Mouse (Mus musculus) c-Kit-positive CD71-positive TER-119-positive erythroid progenitor cells, embryonic 14.5 days (primary cell): Measurements from ENCODE around the gene Acot10.
"Not testable (repeated sequence)": the region's sequence is repeated elsewhere in the genome, so short reads cannot be mapped to it uniquely, and the experiment has no call there.

Source experiments
- DNase-seq: peaks from one replicate; pipeline ENCODE4 v3.0.0-alpha.2; 2013; ENCODE audit warnings: low spot score

The Acot10 gene

DNA sequence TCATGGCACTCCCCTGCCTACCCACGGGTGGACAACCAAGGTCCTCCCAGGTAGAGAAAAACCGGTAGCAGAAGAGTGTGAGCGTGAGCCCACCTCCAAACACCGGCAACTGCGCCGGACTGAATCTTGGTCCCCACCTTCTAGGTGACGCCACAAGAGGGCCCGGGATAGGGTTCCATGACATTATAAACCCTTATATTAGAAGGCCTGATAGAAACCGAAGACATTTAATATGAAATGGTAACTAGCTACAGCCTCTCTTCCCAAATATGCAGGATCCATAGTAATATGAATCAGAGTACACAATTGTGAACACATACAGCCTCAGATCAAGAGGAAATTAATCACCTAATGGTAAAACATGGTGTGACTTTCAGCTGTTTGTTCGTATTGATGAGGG, at the start of gene Acot10:
Gene Acot10, minus strand, starts transcription at position 101 of the 400 bp plus-strand sequence.
- DNase-seq = no peak

DNA sequence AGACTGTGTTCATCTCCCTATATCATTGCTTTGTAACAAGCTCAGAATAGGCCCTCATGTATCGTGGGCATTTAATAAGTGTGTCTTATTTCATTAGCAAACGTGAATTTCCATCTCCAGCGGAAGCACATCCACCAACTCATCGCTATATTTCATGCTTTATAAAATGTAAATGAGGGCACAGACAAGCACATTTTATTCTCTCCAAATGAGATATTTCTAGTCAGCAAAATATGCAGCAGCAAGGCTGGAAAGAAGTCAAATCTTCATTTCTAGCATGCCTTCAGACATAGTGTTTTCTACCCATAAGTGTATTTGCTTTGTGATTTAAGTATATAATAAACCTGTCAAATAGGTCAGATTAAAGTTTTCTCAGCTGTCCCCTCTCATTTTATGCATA, 45.3 kb upstream of the Acot10 start:
- DNase-seq = no peak

DNA sequence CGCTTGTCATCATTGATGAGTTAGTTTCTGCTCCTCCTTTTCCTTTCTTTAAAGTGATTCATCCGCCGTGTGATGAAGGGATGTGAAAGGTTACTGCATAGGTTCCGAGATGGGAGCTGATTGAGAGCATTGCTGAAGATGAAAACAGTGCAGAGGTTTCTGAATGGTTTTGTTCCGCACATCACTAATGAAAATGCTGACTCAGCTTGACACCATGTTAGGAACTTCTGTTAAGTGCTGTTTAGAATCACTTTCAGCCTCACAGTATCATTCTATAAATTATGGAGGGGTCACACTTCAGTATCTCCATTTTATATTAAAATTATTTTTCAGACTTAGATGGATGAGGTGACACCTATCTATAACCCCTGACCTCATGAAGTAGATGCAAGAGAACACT, 29.7 kb upstream of the Acot10 start:
- no peak for DNase-seq

DNA sequence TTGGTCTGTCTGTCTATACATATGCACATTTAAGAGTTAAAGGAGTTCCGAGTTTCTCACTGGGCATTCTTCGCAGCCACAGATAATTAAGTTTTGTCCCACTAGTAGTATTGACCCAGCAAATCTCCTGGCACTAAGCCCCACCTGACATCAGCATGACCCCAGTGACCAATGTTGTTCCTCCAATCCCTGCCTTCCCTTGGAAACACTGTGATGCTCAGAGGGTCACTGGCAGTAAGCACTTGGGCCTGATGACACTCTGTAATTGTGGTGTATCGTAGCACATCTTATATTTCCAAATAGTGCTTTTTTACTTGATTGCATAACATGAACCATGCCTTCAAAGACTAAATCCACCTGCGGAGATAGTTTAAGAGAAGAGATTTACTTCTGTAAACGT, 17.6 kb upstream of the Acot10 start:
- DNase-seq = no peak

DNA sequence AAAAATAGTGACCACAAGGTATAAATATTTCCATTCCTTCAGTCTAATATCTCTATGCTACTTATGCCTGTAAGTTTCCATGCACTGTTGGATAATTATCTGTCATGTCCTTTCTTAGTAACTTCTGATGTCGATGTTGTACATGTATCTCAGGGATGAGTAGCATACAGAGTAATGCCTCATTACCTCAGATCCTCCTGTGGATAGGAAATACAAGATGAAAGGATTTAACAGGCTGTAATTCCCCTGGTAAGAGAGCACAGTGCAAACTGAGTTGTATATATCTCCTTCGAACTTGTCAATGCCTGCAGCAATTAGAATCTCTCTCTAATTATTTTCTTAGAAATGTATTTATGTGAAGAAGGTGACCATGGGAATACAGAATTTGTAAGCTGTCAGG, 16.2 kb upstream of the Acot10 start:
- no peak for DNase-seq

DNA sequence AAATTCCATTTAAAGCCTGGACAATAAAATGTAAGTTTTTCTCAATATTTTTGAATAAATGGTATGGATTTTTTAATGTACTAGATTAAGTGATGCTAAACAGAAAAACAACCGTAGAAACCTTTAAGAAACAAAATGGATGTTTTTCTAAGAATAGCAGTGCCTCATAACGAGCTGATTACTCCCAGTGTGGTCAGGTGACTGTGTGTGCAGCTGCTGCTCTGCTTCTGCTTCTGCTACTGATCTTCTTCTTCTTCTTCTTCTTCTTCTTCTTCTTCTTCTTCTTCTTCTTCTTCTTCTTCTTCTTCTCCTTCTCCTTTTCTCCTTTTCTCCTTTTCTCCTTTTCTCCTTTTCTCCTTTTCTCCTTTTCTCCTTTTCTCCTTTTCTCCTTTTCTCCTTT, 3.0 kb upstream of the Acot10 start:
- DNase-seq = not testable (repeated sequence)

DNA sequence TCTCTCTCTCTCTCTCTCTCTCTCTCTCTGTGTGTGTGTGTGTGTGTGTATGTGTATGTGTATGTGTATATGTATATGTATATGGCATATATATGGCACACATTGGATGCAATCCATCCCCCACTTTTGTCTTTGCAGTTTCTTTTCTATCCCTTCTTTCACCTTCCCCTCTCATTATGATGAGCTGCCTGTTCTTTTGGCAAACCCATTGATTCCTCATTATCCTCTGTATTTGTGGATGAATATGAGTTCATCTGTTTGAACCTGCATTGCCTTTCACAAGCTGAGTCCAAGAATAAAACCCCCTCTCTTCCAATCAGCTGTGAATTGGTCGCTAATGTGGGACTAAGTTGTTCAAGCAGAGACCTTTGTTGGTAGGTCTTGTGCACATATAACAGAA, 1.4 kb upstream of the Acot10 start:
- no peak for DNase-seq

DNA sequence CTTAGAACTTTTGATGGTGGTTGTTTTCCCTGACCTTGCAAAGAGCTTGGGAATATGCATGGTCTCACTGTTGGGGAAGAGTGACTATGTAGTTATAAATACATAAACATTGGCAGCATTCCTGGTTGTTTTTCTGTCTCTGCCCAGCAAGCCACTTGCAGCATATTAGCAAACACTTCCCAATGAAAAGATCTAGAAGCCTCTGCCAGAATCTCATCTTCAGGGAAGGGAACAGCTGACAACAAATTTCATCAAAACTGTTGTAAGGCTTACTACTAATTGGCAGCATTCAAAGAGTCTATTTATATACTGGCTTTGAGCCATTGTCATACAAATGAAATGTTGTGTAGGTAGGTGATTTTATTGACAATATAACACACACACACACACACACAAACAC, 800 bp upstream of the Acot10 start:
- no peak for DNase-seq

DNA sequence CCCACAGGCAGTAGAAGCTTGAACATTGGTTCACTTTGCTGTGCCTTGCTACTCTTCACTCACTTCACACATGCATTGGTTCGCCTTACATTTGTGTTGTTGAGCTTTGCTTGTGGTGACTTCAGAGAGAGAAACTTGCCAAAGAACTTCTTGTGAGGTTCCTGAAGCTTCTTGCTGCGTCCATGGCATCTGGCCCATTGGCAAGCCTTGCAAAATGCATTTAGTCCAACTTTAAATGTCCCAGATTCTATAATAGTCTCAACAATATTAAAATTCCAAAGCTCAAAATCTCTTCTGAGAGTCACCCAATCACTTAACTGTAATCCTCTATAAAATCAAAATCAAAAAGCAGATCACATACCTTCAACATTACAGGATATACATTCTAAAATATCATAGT, 6.3 kb downstream of the Acot10 start:
- no peak for DNase-seq

DNA sequence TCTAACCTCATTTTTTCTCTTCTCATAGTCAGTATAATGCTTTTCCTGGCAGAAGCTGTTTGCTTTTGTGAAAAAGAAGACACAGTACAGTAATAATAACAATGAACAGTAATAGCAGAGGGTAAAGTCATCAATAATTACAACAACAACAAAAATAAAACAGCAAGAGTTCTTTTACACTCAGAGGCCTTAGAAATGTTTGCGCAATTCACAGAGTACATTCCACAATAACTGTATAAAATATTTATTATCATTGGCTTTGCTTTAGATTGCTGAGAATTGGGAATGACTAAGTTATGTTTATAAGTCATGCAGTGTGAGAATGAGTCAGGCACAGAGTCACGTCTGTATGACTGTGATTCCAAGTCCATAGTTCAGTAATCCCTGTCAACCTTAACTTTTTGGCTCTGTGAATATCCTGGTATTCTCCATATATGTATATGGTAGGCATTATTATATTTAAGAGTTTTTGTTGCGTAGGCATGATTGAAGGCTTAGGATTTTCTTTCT, 23.6 kb downstream of the Acot10 start:
- DNase-seq = no peak

DNA sequence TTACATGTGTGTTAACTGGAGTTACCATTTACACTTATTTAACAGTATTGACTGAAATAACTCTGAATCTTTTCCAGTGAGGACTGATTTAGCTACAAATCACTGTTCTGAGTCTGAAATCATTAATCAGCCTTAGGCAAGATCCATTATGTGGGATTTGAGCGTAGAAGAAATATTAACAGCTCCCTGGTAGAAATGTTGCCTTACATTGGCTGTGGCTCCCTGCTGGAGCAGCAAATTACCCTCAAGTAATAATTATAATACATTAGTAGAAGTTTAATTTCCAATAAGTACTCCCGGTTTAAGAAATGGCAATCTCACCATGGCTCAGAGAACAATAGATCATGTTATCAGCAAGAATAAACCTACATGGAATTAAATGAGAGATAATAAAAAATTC, 27.4 kb downstream of the Acot10 start:
- DNase-seq = no peak

DNA sequence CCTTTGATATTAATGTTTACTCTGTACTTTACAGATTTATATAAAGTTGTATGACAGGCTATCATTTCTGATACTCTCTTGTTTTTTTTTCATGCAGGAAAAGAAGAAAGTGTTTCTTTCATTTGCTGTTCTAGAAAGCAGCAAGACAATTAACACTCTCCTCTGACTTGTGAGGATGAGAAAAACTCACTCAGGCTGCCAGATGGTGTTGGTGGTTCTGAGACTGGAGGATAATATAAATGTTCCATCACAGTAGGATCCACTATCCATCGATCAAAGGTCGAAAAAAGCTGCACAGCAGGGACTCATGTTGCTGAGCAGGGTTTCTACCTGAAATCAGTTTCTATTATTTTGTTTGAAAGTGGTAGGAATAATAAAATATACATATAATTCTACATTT, 32.0 kb downstream of the Acot10 start:
- no peak for DNase-seq
